Mouse (Mus musculus): ENCODE data around the gene Nrxn1. TPM values are rescaled to one million over a fixed set of nuclear protein-coding genes. Genes with fewer than 3 reads are reported as not detected.

Gene Nrxn1
- polyA plus RNA-seq, 1 experiment = 0.42 TPM

GRCm38 (mm10) chr17:90994247-90994646, 98.6 kb downstream of the Nrxn1 start:
- WGBS = 80% methylated on average over 1 of the region's 1 CpGs
- no peak for DNase-seq (ENCODE audit: low read depth, low spot score)

GRCm38 (mm10) chr17:90990747-90991146, 102.1 kb downstream of the Nrxn1 start:
- no peak for DNase-seq (ENCODE audit: low read depth, low spot score)
- 81% methylated on average over 2 of the region's 2 CpGs for WGBS

GRCm38 (mm10) chr17:90962904-90963531, 129.9 kb downstream of the Nrxn1 start:
- no peak for DNase-seq (ENCODE audit: low read depth, low spot score)
- 60% methylated on average over 4 of the region's 4 CpGs for WGBS

GRCm38 (mm10) chr17:90955221-90955620, 137.7 kb downstream of the Nrxn1 start:
- 72% methylated on average over 2 of the region's 2 CpGs for WGBS
- DNase-seq (ENCODE audit: low read depth, low spot score) = no peak

- peak; percentile 54 for DNase-seq (ENCODE audit: low read depth, low spot score)
- WGBS = 30% methylated on average over 2 of the region's 2 CpGs
Observed at GRCm38 (mm10) chr17:90934929-90935328, 157.9 kb downstream of the Nrxn1 start.

- 81% methylated on average over 2 of the region's 2 CpGs for WGBS
- DNase-seq (ENCODE audit: low read depth, low spot score) = no peak
Observed at GRCm38 (mm10) chr17:90913320-90913719, 179.6 kb downstream of the Nrxn1 start.

- DNase-seq (ENCODE audit: low read depth, low spot score) = no peak
- 55% methylated on average over 2 of the region's 2 CpGs for WGBS
Observed at GRCm38 (mm10) chr17:90912746-90913145, 180.1 kb downstream of the Nrxn1 start.

- DNase-seq (ENCODE audit: low read depth, low spot score) = no peak
Observed at GRCm38 (mm10) chr17:90912341-90912740, 180.5 kb downstream of the Nrxn1 start.

GRCm38 (mm10) chr17:90906118-90907093, 186.5 kb downstream of the Nrxn1 start:
- WGBS = 88% methylated on average over 6 of the region's 6 CpGs
- no peak for DNase-seq (ENCODE audit: low read depth, low spot score)

GRCm38 (mm10) chr17:90905143-90905542, 187.7 kb downstream of the Nrxn1 start:
- no peak for DNase-seq (ENCODE audit: low read depth, low spot score)
- WGBS = 68% methylated on average over 5 of the region's 5 CpGs

- 66% methylated on average over 4 of the region's 4 CpGs for WGBS
- no peak for DNase-seq (ENCODE audit: low read depth, low spot score)
Observed at GRCm38 (mm10) chr17:90892327-90893259, 200.3 kb downstream of the Nrxn1 start.

GRCm38 (mm10) chr17:90891711-90892110, 201.2 kb downstream of the Nrxn1 start:
- WGBS = 61% methylated on average over 1 of the region's 1 CpGs
- DNase-seq (ENCODE audit: low read depth, low spot score) = no peak

GRCm38 (mm10) chr17:90857225-90857624, 235.6 kb downstream of the Nrxn1 start:
- no peak for DNase-seq (ENCODE audit: low read depth, low spot score)
- WGBS = 69% methylated on average over 2 of the region's 2 CpGs

GRCm38 (mm10) chr17:90843876-90844275, 249.0 kb downstream of the Nrxn1 start:
- DNase-seq (ENCODE audit: low read depth, low spot score) = no peak
- 73% methylated on average over 1 of the region's 1 CpGs for WGBS

- DNase-seq (ENCODE audit: low read depth, low spot score) = no peak
Observed at GRCm38 (mm10) chr17:90843072-90843611, 249.7 kb downstream of the Nrxn1 start.

GRCm38 (mm10) chr17:90837022-90837414, 255.9 kb downstream of the Nrxn1 start:
- no peak for DNase-seq (ENCODE audit: low read depth, low spot score)

- peak; percentile 73 for DNase-seq (ENCODE audit: low read depth, low spot score)
- 14% methylated on average over 4 of the region's 4 CpGs for WGBS
Observed at GRCm38 (mm10) chr17:90836154-90837021, 256.5 kb downstream of the Nrxn1 start.

- no peak for DNase-seq (ENCODE audit: low read depth, low spot score)
- 70% methylated on average over 2 of the region's 2 CpGs for WGBS
Observed at GRCm38 (mm10) chr17:90818340-90818739, 274.5 kb downstream of the Nrxn1 start.

GRCm38 (mm10) chr17:90817898-90818297, 275.0 kb downstream of the Nrxn1 start:
- DNase-seq (ENCODE audit: low read depth, low spot score) = no peak
- 76% methylated on average over 2 of the region's 2 CpGs for WGBS

All from large intestine, adult 2 months (tissue).